Mouse (Mus musculus) brain, embryonic 14.5 days (tissue): ENCODE results near the gene Fosb.

ENCODE experiments used
- CTCF ChIP-seq: fragments of 200-500 bp; IDR thresholded peaks from 2 replicates; pipeline ENCODE4 v1.5.1; 2012; ENCODE audit warnings: inconsistent platforms, mild to moderate bottlenecking, moderate library complexity, borderline replicate concordance; ENCODE audit not compliant: insufficient read depth, insufficient read length; ENCODE audit errors: extremely low read depth
- POLR2A ChIP-seq: fragments of 200-500 bp; IDR thresholded peaks from 2 replicates; pipeline ENCODE4 v1.6.1; 2012; ENCODE audit warnings: mild to moderate bottlenecking, inconsistent platforms, borderline replicate concordance; ENCODE audit not compliant: poor library complexity, insufficient read depth, insufficient read length, severe bottlenecking; ENCODE audit errors: extremely low read depth

- TF ChIP-seq CTCF (no peak), POLR2A (no peak)
Observed at GRCm38 (mm10) chr7:19338060-19338459, 28.2 kb upstream of the Fosb start.
